Mouse (Mus musculus) olfactory bulb, adult 2 months (tissue): ENCODE results near the gene Wdr78. TPM values are rescaled to one million over a fixed set of nuclear protein-coding genes. Genes with fewer than 3 reads are reported as not detected.

Experiments
- H3K27ac ChIP-seq: fragments of 200-500 bp; 2 replicates; pipeline ENCODE4 v1.5.1; 2012; ENCODE audit warnings: low read depth, low read length; ENCODE audit not compliant: insufficient read depth
- H3K4me1 ChIP-seq: fragments of 200-500 bp; 2 replicates; pipeline ENCODE4 v1.6.1; 2012; ENCODE audit warnings: low read length; ENCODE audit not compliant: control insufficient read depth, insufficient read depth
- H3K4me3 ChIP-seq: fragments of 200-500 bp; 2 replicates; pipeline ENCODE4 v1.5.1; 2012; ENCODE audit warnings: mild to moderate bottlenecking, low read depth, low read length, moderate library complexity; ENCODE audit not compliant: insufficient read depth
- CTCF ChIP-seq: fragments of 200-500 bp; IDR thresholded peaks from 2 replicates; pipeline ENCODE4 v1.5.1; 2012; ENCODE audit warnings: low read depth, mild to moderate bottlenecking, low read length, moderate library complexity; ENCODE audit not compliant: insufficient read depth
- POLR2A ChIP-seq: fragments of 200-500 bp; IDR thresholded peaks from 2 replicates; pipeline ENCODE4 v1.6.1; 2012; ENCODE audit warnings: mild to moderate bottlenecking, low read depth, low read length, moderate library complexity; ENCODE audit not compliant: insufficient read depth
- WGBS: fragments of 180-500 bp; shearing (Covaris S2); methylation state at CpG from one replicate; pipeline ENCODE4 v1.1.7; 2018; 5-methylcytosine and 5-hydroxymethylcytosine counted together
- polyA plus RNA-seq: library from polyadenylated mRNA; stranded (reverse); fragments of >200 nt; gene quantifications from 2 replicates; pipeline ENCODE4 v1.2.4, GENCODE M21; 2012; ENCODE audit warnings: low replicate concordance; ENCODE audit not compliant: missing spikeins, insufficient read depth, insufficient read length

Gene Wdr78
- polyA plus RNA-seq, 1 experiment, result not detected

DNA sequence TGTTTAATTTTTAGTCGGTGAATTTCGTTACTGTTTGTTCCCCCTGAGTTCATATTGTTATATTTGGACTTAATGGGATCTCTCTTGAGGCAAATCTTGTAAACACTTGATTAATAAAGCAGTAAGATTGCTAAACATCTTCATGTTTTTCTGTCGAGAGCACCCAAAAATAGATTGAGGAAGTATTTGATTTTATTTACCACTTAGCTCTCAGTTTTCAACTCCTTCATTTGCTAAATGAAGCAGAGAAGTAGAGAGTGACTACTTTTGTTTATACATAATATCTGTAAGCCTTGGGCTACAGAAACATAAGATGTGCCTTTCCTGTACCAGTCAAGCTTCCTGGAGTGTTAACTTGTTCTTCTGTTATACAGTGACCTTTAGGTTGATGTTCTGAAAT is 6.0 kb upstream of the Wdr78 start:
- peaks cover 2% of the 10 kb centered on the region; the same call in 1 of the 2 replicates for H3K4me1 ChIP-seq
- no peak overlapping the region for H3K27ac ChIP-seq
- no peak overlapping the region for H3K4me3 ChIP-seq
- WGBS, result 27% methylated on average over 3 of the region's 3 CpGs
- TF ChIP-seq POLR2A (no peak), CTCF (no peak)

- TF ChIP-seq POLR2A, result no peak
- TF ChIP-seq CTCF, result no peak
- Histone ChIP-seq H3K27ac (no peak overlapping the region), H3K4me1 (peaks cover 3% of the 10 kb centered on the region; the same call in 1 of the 2 replicates), H3K4me3 (peak overlapping the region; percentile 85)
- 18% methylated on average over 4 of the region's 4 CpGs for WGBS
These were observed 5.7 kb upstream of the Wdr78 start for GRCm38 (mm10) chr4:103120028-103120384.

DNA sequence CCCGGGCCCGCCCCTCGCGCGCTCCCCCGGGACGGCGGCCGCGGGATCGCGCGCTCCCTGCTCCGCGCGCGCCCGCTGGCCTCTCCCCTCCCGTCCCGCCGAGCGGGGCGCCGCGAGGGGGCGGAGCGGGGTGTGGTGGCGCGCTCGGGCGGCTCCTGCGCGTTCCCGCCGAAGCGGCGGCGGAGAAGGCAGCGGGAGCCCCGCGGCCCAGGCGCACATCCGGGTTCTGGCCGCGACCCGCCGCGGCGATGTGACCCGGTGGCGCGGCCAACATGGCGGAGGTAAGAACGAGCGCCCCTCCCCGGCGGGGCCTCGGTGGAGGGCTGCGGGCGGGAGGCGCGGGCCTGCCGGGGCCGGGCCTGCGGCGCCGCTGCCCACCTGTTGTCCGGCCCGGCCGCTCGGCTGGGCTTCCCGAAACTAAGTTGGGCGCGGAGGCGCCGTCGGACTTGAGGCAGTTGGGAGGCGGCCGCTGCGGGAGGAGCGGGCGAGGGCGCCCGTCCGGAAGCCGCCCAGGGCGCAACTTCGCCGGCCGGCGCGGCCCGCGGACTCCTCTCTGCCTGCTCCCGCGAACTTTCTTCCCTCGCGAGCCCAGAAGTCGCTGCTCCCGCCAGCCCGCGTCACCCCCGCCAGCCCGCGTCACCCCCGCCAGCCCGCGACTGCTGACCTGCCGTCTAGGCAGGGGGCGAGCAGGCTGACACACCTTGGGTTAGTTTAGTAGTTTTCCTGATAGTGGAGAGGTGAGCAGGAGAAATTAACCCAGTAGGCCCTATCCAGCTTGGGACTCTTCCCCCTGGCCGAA is 5.1 kb upstream of the Wdr78 start:
- Histone ChIP-seq H3K4me1 (peaks cover 3% of the 10 kb centered on the region; the same call in 1 of the 2 replicates), H3K27ac (peak overlapping the region; percentile 29; the same call in 1 of the 2 replicates), H3K4me3 (peak overlapping the region; percentile 85)
- TF ChIP-seq POLR2A (peak; percentile 74; the same call in 1 of the 2 replicates), CTCF (no peak)
- 1% methylated on average over 111 of the region's 111 CpGs for WGBS

DNA sequence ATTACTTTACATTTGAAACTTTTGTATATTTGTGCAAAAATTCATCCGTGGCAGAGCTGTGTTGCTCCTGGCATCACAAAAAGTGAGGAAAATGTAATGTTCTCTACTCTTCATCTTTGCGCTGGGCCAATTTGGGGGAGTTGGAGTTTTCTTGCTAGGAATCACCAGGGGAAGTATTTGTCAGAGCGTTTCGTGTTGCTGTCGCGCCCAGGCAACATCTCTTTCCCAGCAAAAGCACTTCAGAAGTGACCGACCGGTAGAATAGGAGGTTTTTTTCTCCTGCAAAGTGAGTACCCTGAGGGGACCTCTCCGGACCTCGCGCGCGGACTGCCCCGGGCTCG is 4.5 kb upstream of the Wdr78 start:
- peak overlapping the region; percentile 85 for H3K4me3 ChIP-seq
- no peak for TF ChIP-seq CTCF
- TF ChIP-seq POLR2A, result no peak
- no peak overlapping the region for H3K27ac ChIP-seq
- under 1% methylated on average over 15 of the region's 15 CpGs for WGBS
- peaks cover 3% of the 10 kb centered on the region; the same call in 1 of the 2 replicates for H3K4me1 ChIP-seq

- no peak for TF ChIP-seq POLR2A
- TF ChIP-seq CTCF, result no peak
- no peak overlapping the region for H3K27ac ChIP-seq
- 3% methylated on average over 11 of the region's 11 CpGs for WGBS
- peaks cover 5% of the 10 kb centered on the region for H3K4me1 ChIP-seq
- H3K4me3 ChIP-seq, result peak overlapping the region; percentile 86
These were observed 953 bp downstream of the Wdr78 start for GRCm38 (mm10) chr4:103113402-103113801.

DNA sequence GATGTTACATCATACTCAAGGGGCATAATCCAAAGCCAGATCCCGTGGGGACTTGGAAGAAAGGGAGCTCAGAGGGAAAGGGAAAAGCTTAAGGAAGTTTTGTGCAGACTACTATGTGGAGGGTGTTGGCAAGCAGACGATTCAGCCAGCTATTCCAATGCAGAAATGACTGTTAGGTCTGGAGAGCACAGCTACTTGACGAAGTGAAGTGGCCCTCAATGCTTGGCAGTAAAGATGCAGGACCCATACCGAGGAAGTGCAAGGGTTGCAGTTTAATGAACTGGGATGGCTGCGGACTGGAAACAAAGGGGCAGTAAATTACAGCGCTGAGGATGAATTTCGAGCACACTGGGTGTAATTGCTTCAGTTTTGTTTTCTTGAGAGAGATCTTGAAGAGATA is 1.7 kb downstream of the Wdr78 start:
- Histone ChIP-seq H3K27ac (no peak overlapping the region), H3K4me3 (no peak overlapping the region), H3K4me1 (peaks cover 5% of the 10 kb centered on the region)
- TF ChIP-seq POLR2A (no peak), CTCF (no peak)
- WGBS, result 17% methylated on average over 7 of the region's 7 CpGs

GRCm38 (mm10) chr4:103098532-103098931 is 15.8 kb downstream of the Wdr78 start:
- TF ChIP-seq POLR2A, result no peak
- no peak for TF ChIP-seq CTCF
- WGBS, result 94% methylated on average over 5 of the region's 5 CpGs
- Histone ChIP-seq H3K4me3 (no peak overlapping the region), H3K4me1 (peaks cover 3% of the 10 kb centered on the region; the same call in 1 of the 2 replicates), H3K27ac (no peak overlapping the region)

DNA sequence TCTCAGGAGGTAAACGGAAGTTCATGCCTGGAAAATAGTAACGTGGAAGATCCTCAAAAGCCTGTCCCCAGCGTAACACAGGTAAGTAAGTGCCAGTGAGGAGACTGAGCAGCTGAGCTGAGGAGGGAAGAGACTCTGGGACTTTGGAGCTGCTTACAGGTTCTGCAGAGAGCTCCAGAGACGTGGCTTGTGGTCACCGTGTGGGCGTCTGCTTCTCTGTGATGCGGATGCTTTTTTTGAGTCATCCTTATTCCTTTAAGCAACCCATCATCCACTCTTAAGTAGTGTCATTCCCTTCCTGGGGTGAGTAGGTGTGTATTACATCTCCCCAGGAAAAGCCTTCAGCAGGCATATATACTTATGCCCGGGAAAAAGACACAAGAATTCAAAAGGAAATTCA is 18.4 kb downstream of the Wdr78 start:
- Histone ChIP-seq H3K27ac (no peak overlapping the region), H3K4me1 (peaks cover 3% of the 10 kb centered on the region; the same call in 1 of the 2 replicates), H3K4me3 (no peak overlapping the region)
- TF ChIP-seq CTCF, result no peak
- TF ChIP-seq POLR2A, result no peak
- WGBS, result 70% methylated on average over 8 of the region's 8 CpGs

DNA sequence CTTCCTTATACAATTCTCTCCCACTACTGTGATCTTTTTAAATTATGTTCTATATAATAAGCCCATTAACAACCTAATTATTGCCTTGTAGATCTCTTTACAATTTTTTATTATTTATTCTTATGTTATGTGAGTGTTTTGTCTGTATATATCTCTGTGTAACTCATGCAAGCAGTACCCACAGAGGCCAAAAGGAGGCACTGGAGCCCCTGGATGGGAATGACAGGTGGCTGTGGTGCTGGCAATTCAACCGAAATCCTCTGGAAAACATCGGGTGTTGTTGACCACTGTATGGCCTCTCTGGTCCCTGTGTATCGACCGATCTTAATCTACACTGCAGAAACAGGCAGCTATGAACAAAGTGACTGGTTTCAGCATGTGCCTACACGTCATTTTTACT is 29.1 kb downstream of the Wdr78 start:
- 98% methylated on average over 5 of the region's 5 CpGs for WGBS

More for the DNA sequence above, 29.1 kb downstream of the Wdr78 start:
- no peak overlapping the region for H3K27ac ChIP-seq
- H3K4me1 ChIP-seq, result no peaks in the 10 kb centered on the region
- TF ChIP-seq POLR2A, result no peak
- no peak for TF ChIP-seq CTCF
- H3K4me3 ChIP-seq, result no peak overlapping the region
